Mouse (Mus musculus) cerebellum, postnatal 10 days (tissue): ENCODE measurements at regions not wholly inside any gene's neighbourhood (a gene's known extent, or its start where the extent isn't known, plus 50 kb on each side); places are given as distances from the start of the nearest gene placed in this dataset.

Experiments used
- DNase-seq, 2 experiments: peaks; one replicate each; pipeline ENCODE4 v3.0.0; 2021; ENCODE audit warnings: mixed read lengths in 2 of 2

DNA sequence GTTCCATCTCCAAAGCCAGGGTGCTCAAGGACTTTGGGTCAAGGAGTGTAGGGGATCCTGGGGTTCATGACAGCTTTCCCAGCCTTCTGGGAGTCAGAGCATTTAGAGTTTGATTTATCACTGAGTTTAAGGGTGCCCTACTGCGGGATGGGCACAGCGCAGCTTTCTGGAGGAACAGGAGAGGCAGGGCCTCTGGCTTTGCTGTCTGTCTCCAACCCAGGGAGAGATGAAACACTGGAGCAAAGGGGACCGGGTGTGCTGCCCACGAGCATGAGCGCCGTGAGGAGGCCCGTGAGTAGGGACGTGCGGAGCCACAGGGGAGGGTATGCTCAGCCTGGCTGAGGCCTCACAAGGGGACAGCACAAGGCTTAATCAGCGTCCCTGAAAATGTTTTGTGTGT lies 89.1 kb upstream of the Tmem189 start:
- DNase-seq, result no peak

DNA sequence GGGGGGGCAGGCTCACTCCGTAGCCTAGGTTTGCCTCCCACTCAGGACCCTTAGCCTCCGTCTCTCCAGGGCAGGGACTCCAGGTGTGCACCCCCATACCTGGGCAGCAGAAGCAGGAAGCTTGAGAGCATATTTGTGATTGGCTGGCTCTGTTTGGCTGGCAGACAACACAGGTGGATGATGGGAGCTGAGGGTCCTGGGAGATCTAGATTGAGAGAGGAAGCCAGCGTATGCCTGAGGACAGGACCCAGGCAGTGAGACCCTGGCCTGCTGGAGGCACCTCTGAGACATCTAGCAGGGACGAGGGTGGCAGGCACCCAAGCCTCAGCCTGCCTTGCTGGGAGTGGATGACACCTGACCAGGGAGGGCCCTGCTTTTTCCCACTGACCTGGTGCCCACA lies 88.6 kb upstream of the Tmem189 start:
- DNase-seq, result no peak

DNA sequence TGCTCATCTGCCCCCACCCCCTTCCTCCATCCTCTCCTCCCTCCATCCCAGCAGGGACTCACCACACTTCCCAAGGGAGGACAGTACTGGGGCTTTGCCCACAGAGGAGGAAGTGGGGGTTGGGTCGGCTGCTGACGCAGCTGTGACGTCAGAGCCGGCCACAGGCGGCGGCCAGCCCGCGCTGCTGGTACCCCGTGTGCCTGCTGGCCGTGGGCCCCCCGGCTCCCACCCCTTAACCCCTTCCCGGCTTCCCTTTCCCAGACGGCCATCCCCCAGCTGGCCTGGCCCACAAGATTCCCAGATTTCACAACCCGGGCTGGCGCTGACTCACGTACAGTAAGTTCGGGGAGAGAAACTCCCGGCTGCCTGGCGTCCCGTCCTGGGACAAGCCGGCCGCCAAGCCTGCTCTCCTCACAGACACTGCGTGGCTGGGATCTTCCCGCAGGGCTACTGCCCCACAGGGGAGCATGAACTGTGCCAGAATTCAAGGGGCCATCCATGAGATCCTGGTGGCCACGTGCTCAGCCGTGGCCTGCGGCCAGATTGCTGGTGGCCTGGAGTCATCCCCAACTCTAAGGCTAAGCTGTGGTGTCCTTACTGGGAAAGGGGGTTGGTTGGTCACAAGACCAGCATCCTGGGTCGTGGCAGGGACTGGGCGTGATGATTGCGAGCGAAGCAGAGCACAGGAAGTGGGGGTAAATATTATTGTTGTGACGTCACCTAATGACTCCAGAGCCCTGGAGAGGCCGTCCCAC lies 87.9 kb upstream of the Tmem189 start:
- peak; percentile 72 to 82 for DNase-seq

DNA sequence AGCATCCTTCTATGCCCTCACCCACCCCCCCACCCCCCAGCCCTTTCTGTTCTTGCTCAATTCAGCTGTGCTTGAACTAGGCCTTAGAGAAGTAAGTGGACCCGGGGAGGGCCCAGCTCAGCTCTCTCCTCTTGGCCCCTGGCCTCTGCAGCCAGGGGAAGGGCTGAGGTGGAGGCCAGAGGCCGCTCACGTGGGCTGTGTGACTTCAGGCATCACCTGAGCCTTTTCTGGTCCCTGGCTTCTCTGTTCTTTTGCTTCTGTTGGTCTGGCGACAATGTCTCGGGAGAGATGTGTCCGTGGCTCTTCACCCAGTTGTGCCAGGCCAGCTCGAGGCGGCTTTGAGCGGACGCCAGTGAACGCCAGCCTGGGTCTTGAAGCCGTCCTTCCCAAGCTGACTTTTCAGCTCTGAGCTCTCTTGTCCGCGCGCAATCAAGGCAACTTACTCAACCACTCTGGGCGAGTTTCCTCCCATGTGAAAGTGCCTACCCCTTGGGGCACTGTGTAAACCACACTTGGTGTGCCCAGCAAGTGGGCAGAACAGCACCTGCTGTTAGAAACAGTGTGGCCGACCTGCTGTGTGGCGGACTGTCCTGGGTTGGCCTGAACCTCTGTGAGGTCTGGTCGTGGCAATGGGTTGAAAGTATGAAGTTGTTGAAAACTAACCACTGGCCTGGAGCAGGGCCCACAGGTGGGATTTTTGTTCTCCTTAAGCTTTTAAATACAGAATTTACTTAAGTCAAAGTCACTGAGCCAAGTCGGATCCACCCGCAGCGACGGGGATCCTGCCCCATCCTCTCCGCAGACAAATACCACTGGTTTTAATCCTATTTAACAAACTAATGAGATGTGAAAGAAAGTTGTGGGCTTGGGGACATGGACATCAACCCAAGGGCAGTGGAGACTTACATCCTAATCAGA lies 86.9 kb upstream of the Tmem189 start:
- no peak for DNase-seq

DNA sequence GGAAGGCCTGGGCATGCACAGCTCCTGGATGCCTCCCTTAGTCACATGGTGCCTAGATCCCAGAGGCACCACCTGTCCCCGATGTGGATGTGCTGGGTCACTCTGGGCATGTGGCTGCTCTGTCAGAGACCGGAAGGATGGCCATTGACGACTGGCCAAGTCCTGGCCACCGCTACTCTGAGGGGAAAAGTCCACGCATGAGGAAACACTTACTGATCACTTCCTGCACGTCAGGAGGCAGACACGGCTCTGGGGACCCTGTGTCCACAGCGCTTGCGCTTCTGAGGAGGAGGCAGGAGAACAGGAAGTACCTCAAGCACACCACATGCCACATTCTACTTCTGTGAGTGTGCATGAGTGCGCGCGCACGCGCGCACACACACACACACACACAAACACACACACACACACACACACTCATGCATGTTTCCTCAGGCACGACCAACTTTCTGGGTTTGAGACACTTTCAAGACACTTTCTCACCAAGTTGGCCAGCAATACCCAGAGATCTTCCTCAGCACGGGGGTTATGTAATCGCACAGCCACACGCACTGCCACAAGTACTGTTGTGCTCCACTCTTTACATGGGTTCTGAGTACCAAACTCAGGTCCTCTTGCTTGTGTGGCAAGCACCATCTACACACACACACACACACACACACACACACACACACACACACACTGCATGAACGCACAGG lies 85.7 kb upstream of the Tmem189 start:
- no peak for DNase-seq

DNA sequence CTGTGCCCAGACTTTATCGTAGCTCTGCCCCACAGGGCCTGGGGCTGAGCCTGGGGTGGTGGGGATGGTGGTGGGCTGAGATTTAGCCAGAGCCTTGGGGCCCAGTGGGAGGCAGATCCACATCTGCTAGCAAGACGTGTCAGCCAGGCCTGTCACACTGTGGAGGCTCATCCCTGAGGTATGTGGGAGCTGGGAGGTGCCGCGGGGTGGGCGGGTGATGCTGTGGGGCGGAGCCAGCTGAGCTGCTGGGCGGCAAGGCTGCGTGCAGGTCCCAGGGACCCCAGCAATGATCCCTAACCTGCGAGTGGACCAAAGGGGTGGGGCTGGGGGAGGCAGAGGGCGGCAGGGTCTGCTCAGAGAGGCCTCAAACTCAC lies 85.2 kb upstream of the Tmem189 start:
- DNase-seq, result no peak

DNA sequence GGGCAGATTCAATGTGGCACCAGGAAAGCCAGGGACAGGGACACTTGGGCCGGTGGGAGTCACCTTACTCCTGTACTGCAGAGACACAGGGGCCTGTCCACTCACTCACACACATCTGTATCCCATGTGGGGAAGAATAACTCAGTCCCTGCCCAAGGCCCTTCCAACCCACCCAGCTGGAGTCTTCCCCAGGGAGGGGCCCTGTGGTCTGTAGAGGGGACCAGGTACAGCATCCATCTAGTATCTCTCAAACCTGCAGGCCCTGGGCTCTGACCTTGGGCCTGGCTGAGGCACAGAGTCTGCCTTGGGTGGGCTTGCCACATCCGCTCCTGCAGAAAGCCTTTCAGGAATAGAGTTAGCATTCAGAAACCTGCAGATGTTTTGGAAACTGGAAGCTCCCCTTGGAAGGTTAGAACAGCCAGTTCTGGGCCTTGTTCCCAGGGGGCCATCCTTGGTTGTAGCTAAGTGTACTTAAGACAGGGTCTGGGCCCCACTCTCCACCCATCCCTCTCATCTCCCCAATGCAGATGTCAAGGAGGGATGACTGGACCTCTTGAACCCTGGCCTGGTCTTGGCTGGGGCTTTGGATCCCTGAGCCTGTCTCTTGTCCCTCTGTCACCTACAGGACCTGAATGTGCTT lies 84.7 kb upstream of the Tmem189 start:
- no peak for DNase-seq

DNA sequence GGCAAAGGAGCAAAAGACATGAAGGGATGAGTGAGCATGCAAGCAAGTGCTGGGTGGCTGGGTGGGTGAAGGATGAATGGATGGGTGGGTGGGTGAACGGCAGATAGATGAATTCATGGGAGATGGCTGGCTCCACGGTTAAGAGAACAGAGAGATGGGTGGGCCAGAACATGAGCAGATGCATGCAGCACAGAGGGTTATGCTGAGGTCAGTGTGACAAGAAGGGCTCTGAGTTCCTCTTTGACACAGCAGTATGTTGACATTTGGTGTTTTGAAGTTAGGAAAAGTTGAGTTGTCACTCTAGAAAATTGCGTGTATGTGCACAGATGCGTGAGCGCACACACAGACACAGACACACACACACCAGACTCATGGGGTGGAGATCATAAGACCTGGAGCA lies 83.2 kb upstream of the Tmem189 start:
- DNase-seq, result no peak

DNA sequence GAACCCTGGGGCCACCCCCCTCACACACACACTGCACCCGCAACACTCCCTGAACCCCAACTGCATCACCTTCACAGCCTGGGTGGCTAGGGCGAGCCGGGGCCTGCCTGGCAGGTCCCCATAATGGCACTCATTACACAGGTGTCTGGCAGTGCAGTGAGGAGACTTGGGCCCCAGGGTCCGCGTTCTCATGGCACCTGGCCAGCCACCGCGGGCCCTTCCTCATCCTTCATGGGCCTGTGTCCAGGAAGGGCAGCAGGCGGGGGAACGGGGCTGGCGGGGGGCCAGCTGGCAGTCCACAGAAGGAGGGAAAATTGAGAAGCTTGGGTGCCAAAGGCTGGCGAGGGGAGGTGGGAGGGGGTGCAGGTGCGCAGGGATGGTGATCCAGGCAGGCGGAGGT lies 78.3 kb upstream of the Tmem189 start:
- DNase-seq, result peak; percentile 88 to 94

DNA sequence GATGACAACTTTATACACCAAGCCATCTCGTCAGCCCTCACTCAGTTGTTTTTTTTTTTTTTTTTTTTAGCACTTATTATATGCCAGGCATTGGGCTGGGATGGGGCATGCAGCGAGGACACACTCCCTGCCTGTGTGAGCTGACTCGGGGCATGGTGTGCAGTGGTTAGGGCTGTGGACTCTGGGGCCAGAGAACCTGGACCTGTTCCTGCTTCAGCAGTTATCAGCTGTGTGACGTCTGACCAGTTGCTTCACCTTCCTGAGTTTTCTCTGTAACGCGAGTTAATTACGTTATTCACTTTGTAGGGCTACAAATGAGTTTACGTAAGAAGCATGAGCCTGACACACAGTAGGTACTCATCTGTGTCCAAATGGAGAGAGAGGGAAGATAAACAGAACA lies 77.7 kb upstream of the Tmem189 start:
- no peak for DNase-seq

DNA sequence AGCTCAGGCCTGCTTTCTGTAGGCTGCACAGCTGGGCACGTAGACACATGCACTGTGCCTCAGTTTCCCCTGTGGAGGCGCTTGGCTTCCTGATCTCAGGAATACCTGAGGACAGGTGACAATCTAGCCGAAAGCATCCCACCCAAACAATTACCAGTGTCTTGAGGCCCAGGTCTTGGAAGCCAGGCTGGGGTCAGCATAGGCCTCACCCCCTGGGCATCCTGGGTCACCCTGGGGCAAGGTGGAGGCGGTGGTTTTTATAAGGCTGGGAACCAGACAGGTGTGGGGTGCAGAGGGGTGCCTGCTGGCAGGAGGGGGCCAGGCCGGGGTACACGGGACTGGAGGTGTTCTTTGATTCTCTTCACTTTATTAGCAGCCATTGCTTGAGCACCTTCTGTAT lies 76.2 kb upstream of the Tmem189 start:
- no peak for DNase-seq

DNA sequence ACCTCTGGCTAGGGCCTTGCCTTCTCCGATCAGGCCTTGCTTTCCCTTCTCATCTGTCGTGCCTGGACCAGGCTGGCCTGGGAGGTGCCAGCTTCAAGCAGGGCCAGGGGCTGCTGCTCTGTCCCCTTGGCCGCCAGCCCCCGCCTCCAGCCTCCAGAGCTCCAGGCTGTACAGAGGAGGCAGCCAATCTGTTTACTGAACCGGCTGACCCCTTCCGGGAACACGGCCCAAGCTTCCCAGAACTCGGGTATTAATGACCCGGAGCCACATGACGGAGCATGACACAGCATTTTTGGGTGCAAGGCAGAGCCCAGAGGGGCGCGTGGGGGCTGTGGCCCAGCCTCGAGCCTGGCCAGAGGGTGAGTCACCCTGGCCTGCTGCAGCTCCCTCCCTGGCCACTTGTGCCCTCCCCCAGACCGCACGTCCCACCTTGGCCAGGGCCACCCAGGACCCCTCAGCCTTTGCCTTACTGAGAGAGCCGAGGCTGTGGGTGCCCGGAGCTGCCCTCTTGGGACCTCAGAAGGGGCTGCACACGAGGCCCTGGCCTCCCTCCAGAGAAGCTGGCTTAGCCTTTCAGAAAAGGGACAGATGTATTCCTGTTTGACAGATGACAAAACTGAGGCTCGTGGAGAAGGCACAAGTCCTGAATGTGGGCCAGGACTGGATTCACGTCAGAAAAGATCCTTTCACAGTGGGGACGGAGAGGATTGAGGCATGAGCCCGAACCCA lies 75.6 kb upstream of the Tmem189 start:
- peak; percentile 90 to 96 for DNase-seq

DNA sequence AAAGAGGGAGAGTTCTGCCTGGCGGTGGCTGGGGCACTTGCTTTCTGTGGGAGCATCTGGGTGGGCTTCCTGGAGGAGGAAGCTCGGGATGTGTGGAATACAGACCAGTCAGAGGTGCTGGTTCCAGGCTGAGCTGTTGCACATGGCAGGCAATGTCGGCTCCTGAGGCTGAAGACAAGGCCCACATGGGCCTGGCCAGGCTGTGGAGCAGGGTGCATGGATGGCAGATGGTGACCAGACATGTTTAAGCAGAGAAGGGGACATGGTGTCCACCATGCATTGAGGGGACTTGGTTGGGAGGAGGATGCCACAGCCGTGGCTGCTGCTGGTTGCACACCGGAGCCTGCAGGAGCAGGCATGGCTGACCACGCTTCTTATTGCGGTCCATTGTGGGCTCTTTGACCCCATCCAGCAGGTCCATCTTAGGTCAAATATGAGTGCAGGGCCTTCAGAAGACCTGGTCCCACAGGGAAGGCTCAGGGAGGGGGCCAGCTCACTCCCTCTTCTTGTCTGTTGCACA lies 74.3 kb upstream of the Tmem189 start:
- no peak for DNase-seq

DNA sequence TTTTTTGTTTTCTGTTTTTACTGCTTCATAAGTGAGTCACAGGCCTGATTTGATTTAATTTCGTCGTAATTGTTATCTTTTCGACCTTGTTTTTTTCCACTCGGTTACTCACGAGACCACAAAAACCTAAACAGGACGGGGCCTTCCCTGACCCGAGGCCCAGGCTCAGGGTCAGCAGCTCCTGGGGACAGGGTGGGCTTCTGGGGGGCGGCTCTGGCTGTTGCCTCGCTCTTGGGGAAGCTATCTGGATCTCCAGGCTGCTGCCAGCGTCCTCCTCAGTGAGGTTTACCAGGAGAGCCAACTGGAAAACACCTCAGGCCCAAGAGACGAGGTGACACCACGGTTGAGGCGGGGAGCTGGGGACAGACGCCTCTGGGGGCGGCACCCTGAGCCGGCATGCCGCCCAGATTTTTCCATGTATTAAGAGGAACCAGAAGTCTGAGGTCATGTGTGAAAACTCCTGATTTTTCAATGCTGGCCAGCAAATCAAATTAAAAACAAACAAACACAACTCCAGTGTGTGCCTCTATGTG lies 71.8 kb upstream of the Tmem189 start:
- no peak for DNase-seq

DNA sequence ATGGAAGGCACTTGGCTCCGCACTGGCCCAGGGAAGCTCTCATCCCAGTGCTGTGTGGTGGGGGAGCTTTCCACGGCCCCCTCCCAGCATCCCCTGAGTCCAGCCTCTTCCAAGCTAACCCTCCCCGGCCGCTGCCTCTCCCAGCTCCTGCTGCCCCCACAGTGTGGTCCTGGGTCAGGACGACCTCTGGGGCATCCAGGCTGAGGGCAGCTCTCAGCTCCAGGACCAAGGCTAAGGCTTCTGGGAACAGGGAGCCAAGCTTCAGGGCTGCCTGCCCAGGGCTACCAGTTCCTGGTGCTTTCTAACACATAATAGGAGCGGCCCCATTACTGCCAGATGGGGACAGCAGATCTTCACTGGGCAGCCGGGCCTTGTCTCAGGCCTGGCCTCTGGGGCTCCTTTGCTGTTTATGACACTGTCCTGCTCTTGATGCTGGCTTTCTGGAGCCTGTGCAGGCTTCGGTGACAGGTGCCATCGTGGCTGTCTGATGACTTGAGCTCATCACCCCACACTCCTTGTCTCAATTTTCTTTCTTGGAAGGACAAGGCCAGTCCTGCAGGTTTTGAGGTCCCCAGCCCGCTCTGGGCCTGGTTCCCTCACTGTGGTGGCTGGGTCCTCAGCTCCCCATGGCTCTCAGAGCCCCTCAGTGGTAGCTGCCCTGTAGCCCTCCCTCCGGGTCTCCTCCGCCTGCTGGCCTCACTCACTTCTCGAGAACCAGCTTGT lies 71.2 kb upstream of the Tmem189 start:
- peak in 1 of 2 experiments; percentile 46 for DNase-seq

DNA sequence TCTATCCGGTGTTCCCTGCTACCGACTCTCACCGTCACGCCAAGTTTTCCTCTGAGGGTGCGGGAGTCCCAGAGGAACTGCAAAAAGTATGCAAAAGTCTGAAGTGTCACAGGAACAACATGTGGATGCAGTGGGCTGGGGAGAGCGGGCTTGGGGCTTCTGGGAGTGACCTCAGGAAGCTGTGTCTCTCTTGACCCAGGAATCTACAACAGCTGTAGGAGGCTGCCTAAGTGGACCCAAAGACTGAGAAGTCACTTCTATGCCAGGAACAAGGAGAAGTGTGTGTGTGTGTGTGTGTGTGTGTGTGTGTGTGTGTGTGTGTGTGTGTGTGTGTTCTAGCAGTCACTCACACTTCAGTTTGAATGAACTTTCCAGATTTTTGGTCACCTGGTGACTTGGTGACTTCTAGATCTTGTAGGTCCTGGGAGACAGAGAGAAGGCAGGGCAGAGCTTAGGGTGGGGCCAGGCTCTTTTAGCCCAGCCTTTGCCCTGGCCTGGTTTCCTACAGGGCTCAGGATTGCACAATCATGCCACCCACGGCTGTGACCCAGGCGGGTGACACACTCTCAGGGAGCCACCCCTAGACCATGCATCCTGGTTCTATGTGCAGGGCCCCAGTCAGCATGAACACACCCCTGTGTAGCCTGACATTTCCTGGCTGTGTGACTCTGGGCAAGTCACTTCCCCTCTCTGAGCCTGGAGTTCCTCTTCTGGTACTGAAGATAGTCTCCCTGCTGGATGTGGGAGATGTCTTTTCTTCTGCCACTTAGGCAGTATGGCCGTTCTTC lies 70.2 kb upstream of the Tmem189 start:
- no peak for DNase-seq

DNA sequence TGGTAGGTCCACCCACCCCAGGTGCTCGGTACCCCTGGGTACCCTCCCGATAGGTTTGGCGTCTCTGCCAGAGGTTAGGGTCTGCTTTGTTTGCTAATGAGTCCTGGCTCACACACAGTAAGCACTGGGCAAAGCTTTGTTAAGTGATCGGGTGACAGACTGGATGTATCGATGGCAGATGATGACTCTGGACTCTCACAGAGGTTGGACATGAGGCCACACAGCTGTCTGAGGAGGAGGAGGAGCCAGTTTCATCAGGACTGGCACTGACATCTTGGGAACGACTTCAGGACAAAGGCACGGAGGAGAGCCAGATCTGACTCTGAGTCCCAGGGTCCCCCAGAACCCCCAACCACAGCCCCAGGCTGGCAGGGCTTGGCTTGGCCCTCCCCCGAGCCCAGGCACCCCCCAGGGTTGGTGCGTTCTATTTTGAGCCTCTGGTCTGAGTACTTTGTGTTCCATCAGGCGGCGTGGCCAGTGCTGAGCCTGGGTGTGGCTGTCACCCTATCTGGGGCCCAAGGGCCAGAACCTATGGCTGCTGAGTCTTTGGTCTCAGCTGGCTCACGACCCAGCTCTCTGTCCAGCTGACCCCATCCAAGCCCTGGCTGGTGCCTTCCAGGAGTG lies 67.6 kb upstream of the Tmem189 start:
- no peak for DNase-seq

DNA sequence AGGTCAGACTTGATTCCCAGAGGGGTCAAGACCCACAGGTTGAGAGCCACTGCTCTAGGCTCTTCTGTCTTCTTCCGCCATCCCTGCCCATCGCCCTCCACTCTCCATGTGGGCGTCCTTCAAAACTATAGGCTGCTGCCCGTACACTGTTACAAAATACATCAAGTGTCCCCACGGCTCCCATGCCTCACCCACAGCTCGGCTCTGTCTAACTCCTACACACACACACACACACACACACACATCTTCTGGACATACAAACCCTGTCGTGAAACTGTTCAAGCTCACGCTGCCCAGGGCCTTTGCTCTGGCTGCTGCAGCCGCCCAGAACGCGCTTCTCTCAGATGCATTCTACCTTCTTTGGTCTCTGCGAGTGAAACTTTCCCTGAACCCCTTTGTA lies 67.1 kb upstream of the Tmem189 start:
- DNase-seq, result no peak

DNA sequence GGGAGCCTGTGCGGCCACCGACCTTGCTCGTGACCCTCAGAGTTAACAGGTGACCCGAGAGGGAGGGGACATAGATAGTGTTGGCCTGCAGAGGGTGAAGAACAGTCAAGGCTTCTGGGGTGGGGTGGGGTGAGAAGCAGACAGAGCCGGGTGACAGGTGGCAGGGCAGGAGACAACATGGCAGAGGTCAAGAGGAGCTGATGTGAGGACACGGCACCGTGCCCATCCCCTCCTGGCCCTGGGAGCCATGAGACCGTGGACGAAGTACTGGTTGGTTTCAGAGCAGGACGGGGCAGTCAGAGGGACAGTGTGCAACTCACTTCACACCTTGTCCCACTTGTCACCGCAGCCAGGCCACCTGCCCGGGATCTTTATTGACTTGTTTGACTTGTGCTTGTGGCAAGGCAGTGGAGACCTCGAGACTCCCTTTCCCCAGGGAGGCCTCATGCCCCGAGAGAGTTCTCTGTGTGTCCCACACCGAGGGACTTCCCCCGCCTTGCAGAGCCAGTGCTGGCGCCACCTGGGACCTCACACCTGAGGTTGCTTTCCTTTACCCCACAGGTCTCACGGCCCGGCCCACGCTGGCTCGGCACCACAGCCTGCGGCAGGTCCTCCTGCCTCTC lies 65.4 kb upstream of the Tmem189 start:
- no peak for DNase-seq
